Mouse (Mus musculus) adrenal gland, postnatal 0 days (tissue): Measurements from ENCODE around the gene Tmx2. TPM values are rescaled to one million over a fixed set of nuclear protein-coding genes. Genes with fewer than 3 reads are reported as not detected.

Experiments
- polyA plus RNA-seq: library from polyadenylated mRNA; unstranded; fragments of >200 nt; fragmentation: Nextera tagmentation; extraction: Ambion mirVana; gene quantifications from 2 replicates; pipeline ENCODE4 v1.2.1, GENCODE M21; 2015

Tmx2 gene
- polyA plus RNA-seq, result 93.5 and 140 TPM in 2 replicates

DNA sequence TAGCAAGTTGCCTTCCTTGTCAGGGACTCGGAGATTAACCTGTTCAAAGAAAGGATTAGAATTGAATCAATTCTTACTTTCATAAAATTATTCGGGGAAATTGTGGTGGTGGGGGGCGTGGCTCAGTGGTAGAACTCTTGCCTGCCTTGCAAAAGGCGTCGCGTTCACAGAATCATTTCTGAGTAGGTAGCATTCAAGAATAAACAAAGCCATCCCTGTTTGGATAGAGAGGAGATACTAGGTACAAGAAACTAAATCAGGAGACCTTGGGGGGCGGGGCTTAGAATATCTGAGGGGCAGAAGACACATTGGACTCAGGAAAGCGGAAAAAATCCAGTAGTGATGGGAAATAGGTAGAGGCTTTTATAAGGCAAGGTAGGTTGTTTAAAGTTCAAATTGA, at the start of gene Tmx2:
Gene Tmx2, minus strand, starts transcription at position 125 of the 400 bp plus-strand sequence.

DNA sequence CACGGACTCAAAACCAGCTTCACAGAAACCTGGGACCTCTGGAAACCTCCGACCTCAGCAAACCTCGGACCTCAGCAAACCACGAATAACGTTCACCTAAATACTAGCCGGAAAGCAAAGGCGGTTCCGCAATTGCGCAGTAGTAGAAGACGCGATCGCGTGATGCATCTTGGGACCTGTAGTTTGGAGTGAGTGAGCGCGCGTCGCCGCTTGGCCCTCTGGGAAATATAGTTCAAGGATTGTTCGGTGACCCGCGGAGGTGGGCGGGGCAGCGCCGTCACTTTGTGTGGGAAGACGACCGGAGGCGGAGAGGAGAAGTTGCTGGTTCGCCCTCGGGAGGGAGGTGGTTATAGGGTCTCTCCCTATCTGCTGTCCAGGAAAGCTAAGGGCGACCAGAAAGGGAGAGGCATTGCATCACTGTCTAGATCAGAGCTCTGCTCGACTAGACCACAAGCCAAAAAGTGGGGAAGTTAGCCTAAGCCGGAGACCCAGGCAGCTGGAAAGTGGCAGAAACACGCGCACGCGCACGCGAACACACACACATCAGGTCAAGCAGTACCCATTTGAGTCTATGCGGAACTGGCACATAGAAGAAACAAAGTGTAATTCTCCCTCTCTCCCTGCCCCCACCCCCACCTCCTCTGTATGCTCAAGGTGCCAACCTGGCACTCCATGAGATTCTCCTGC, 48.4 kb upstream of the Tmx2 start, which contains the start of gene Clp1:
Gene Clp1, minus strand, starts transcription at position 179 of the 687 bp plus-strand sequence.

DNA sequence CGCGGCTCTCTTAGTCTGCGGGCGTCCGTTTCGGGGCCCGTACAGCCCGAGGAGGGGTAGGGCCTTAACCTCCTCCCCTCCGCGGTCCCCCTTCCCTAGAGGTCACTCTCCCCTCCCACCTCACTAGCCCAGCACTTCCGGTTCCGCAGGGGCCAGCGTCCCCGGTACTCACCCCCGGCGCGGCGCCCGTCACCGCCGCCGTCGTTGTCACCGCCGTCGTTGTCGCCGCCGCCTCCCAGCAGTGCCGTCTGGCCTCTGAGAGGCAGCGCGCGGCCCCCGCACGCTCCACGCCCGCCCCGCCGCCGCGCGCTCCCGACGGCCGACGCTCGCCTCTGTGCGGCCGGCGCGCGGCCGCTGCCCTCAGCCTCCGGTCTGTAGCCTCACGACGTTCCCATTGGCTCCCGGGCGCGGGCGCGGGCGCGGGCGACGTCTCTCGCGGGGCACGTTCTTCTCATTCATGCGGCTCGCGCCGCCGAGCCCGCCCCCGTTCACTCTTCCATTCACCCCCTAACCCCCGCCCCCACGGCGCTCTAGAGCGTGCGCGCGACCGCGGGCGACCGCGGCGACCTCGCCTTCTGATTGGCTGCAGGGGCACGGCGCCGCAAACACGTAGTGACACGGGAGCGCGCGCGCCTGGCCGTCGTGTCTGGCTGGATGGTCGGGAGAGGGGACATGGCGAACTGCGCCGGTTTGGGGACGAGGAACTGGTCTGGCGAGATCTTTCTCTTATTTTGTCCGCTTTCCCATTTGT, 36.0 kb upstream of the Tmx2 start, which contains the start of gene Zdhhc5:
Gene Zdhhc5, minus strand, starts transcription at position 370 of the 751 bp plus-strand sequence.

DNA sequence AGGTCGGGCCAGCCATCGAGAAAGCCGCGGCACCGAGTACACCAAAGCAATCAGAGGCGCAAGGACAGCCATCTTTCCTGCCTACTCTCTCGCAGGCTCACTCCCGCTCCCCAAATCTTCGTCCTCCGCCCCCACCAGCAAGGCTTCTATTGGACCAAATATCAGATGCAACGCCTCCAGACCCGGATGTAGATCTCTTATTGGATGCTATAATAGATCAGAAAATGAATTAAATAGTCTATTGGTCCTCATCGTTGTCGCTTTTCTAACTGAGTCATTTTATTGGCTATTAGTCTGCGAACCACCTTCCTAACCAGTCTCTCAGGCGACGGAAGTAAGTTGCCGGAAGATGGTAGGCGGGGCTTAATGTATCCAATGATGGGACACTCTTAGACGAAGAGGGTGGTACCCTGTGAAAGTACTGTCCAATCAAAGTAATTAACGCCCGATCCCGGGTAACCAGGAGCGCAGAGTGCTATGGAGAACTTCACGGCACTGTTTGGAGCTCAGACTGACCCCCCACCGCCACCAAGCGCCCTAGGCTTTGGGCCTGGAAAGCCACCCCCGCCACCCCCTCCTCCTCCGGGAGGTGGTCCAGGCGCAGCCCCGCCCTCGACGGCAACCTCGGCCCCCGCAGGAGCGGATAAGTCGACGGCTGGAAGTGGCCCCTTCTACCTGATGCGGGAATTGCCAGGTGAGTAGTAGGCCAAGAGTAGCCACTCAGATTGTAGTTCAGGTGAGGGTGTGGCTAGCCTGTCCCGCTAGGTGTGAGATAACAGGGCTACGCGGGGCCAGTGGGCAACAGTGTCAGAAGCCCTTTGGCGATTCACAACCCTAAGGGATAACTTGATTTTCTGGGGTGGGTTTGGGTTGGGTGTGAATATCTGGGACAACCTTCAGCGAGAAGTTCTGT, 716 bp downstream of the Tmx2 start, which contains the start of the genes Gm28635 and Med19:
Gene Gm28635, minus strand, starts transcription at position 74 of the 913 bp plus-strand sequence.
Gene Med19, plus strand, starts transcription at position 435 of the 913 bp plus-strand sequence.

DNA sequence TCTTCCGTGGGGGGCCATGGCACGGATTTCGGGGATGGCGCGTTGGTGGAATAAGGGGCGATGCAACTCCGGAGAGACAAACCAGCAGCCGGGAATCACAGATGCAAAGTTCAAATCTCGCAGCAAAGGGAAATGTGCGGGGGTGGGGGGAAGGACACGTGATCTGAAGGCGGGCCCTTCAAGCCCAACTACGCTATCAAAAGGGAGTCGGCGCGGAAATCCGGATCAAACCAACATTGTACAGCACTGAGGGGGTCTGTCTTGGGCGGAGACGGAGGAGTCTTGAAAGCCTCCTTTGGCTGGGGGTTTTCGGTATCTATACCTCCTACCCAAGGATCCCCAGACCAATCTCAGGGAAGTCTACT, 8.4 kb downstream of the Tmx2 start, which contains the start of gene Selenoh:
Gene Selenoh, minus strand, starts transcription at position 202 of the 365 bp plus-strand sequence.

DNA sequence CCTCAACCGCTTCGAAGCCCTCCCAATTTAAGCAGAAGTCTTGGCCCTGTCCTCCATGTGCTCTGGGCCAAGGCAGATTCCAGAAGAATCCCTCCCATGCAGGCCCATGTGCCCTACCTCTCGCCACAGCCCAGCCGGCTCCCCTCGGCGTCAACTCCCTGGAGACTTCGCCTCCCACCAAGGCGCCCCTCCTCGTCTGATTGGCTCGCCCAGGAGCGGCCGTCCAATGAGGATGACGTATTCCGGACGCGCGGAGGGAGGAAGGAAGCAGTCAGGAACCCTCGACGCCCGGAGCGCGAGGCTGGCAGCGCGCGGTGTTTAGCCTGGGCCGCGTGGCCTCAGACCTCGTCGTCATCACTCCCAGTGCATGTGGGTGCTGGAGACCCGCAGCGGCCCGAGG, 20.1 kb downstream of the Tmx2 start, which contains the start of gene Btbd18:
Gene Btbd18, plus strand, starts transcription at position 274 of the 400 bp plus-strand sequence.

DNA sequence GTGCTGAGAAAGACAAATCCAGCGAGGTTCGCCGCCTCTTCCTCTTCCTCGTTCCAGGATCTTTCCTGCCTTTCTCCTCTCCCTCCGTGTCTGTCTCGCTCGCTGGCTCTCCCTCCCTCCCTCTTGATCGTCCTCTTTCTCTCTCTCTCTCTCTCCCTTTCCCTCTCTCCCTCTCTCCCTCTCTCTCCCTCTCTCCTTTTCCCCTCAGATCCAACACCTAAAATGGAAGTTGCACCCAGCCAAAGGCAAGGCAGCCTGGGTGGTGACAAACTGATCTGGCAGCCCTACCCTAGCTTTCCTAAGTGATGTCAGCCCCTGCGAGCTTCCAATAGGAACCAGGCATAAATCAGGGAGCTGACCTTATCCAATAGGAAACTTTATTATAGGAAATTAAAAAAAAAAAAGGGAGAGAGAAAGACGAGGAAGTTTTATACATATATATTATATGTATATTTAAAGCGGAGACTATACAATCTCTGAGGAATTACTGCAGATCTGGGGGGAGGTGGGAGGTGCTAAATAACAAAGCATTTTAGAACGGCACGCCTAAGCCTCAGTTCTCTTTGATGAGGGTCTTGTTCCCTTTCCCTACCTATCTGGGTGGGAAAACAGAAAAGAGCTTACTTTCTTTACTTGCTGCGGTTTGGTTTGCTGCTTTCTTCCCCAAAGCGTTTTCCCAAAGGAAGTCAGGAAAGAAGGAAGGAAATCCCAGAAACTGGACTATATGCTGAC, 28.3 kb downstream of the Tmx2 start, which contains the start of gene Ctnnd1:
Gene Ctnnd1, minus strand, starts transcription at position 302 of the 732 bp plus-strand sequence.

Other genes with a start within 250 kb of the Tmx2 start
- 90.8 and 108 TPM in 2 replicates for gene Tfpi, start 202.4 kb downstream of the Tmx2 start, polyA plus RNA-seq
- 25.1 and 30.6 TPM in 2 replicates for gene Ctnnd1, start 28.4 kb downstream of the Tmx2 start, polyA plus RNA-seq
- 0.08 and 0.09 TPM in 2 replicates for gene Btbd18, start 20.1 kb downstream of the Tmx2 start, polyA plus RNA-seq
- 175 and 211 TPM in 2 replicates for gene Selenoh, start 8.4 kb downstream of the Tmx2 start, polyA plus RNA-seq
- gene Gm28635, start 1.1 kb downstream of the Tmx2 start, polyA plus RNA-seq, result not detected in 2 replicates
- 18.0 and 23.4 TPM in 2 replicates for gene Med19, start 738 bp downstream of the Tmx2 start, polyA plus RNA-seq
- 13.4 and 19.9 TPM in 2 replicates for gene Zdhhc5, start 36.0 kb upstream of the Tmx2 start, polyA plus RNA-seq
- 19.0 and 23.4 TPM in 2 replicates for gene Clp1, start 48.2 kb upstream of the Tmx2 start, polyA plus RNA-seq
- gene Ypel4, start 54.9 kb upstream of the Tmx2 start, polyA plus RNA-seq, result 6.7 and 9.9 TPM in 2 replicates
- 4.4 and 6.0 TPM in 2 replicates for gene Gm19426, start 64.5 kb upstream of the Tmx2 start, polyA plus RNA-seq
- 239 and 418 TPM in 2 replicates for gene Serping1, start 96.3 kb upstream of the Tmx2 start, polyA plus RNA-seq
- gene Ube2l6, start 119.7 kb upstream of the Tmx2 start, polyA plus RNA-seq, result 87.6 and 101 TPM in 2 replicates
- 0.95 TPM in 1 of 2 replicates, not detected in the other for gene Smtnl1, start 143.5 kb upstream of the Tmx2 start, polyA plus RNA-seq
- gene Timm10, start 147.9 kb upstream of the Tmx2 start, polyA plus RNA-seq, result 55.4 and 80.7 TPM in 2 replicates
- 9.4 and 10.7 TPM in 2 replicates for gene Slc43a1, start 159.7 kb upstream of the Tmx2 start, polyA plus RNA-seq
- gene Rtn4rl2, start 207.6 kb upstream of the Tmx2 start, polyA plus RNA-seq, result 1.1 and 1.3 TPM in 2 replicates